Mouse (Mus musculus) C2C12 (cell line): ENCODE measurements at regions not wholly inside any gene's neighbourhood (a gene's known extent, or its start where the extent isn't known, plus 50 kb on each side); places are given as distances from the start of the nearest gene placed in this dataset.

Source experiments
- CEBPB ChIP-seq: IDR thresholded peaks from one replicate; pipeline ENCODE4 v1.6.1; 2011; ENCODE audit warnings: low read depth, mild to moderate bottlenecking, control low read depth, moderate library complexity
- CTCF ChIP-seq: IDR thresholded peaks from one replicate; pipeline ENCODE4 v1.5.1; 2011; ENCODE audit not compliant: control insufficient read depth, insufficient read depth, insufficient read length

GRCm38 (mm10) chr3:50628092-50628696, 184.8 kb upstream of the Slc7a11 start:
- TF ChIP-seq CTCF (no peak), CEBPB (no peak)
